Mouse (Mus musculus) limb, embryonic 12.5 days (tissue): ENCODE measurements around the gene Lgr6. TPM values are rescaled to one million over a fixed set of nuclear protein-coding genes. Genes with fewer than 3 reads are reported as not detected.

Experiments used
- ATAC-seq: fragments of 200-750 bp; cut with Nextera tagmentation; 2 replicates; pipeline ENCODE4 v1.8.0; 2017; ENCODE audit warnings: low read depth, moderate TSS enrichment; ENCODE audit not compliant: insufficient number of reproducible peaks, insufficient read depth, low FRiP score, low TSS enrichment
- H3K27ac ChIP-seq: fragments of 300-500 bp; sonication (generic); 2 replicates; pipeline ENCODE4 v1.5.1; 2016; ENCODE audit warnings: mild to moderate bottlenecking, moderate library complexity
- H3K27me3 ChIP-seq: fragments of 300-500 bp; sonication (generic); 2 replicates; pipeline ENCODE4 v1.6.1; 2016; ENCODE audit warnings: mild to moderate bottlenecking, moderate library complexity
- H3K36me3 ChIP-seq: fragments of 300-500 bp; sonication (generic); 2 replicates; pipeline ENCODE4 v1.6.1; 2016; ENCODE audit warnings: mild to moderate bottlenecking, moderate library complexity
- H3K4me1 ChIP-seq: fragments of 300-500 bp; sonication (generic); replicated peaks from 2 replicates; pipeline ENCODE4 v1.6.1; 2016
- H3K4me2 ChIP-seq: fragments of 300-500 bp; sonication (generic); 2 replicates; pipeline ENCODE4 v1.6.1; 2016; ENCODE audit warnings: mild to moderate bottlenecking, moderate library complexity
- H3K4me3 ChIP-seq: fragments of 300-500 bp; sonication (generic); replicated peaks from 2 replicates; pipeline ENCODE4 v1.5.1; 2016; ENCODE audit warnings: mild to moderate bottlenecking
- H3K9ac ChIP-seq: fragments of 300-500 bp; sonication (generic); replicated peaks from 2 replicates; pipeline ENCODE4 v1.6.1; 2016; ENCODE audit warnings: mild to moderate bottlenecking, moderate library complexity
- H3K9me3 ChIP-seq: fragments of 300-500 bp; sonication (generic); 2 replicates; pipeline ENCODE4 v1.6.1; 2016; ENCODE audit warnings: mild to moderate bottlenecking, moderate library complexity
- WGBS: fragments of 180-500 bp; shearing (Covaris S2); methylation state at CpG from one replicate; pipeline ENCODE4 v1.1.7; 2016; 5-methylcytosine and 5-hydroxymethylcytosine counted together
- polyA plus RNA-seq: library from polyadenylated mRNA; unstranded; fragments of >200 nt; fragmentation: Nextera tagmentation; extraction: Ambion mirVana; gene quantifications from 2 replicates; pipeline ENCODE4 v1.2.1, GENCODE M21; 2016

The Lgr6 gene
- polyA plus RNA-seq, 1 experiment from 2014 or later: 1.6 TPM

DNA sequence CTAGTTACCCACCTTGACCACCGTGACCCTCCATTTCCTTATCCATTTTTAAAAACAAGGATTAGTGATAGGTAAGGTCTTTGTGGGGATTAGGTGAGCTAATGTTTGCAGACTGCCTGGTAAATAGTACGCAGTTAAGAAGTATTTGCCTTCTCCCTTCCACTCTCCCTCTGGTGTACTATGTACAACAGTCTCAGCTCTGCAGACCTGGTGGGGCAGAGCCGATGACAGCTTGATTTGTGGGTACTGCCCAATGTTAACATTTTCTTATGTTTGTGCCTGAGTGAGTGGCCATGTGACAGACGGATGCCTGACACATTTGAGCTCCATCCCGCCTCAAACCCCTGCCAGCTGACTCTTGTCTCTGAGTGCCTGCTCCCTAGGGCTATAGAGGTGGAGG lies 28.6 kb downstream of the Lgr6 start:
- 35% methylated on average over 5 of the region's 5 CpGs for WGBS
- no peak for ATAC-seq
- 0 out of 2 replicates have a peak, but pooled peaks cover 3% of the 10 kb centered on the region for H3K4me1 ChIP-seq
- peaks cover 14% of the 10 kb centered on the region; the same call in 1 of the 2 replicates for H3K27me3 ChIP-seq
- no peak overlapping the region for H3K9ac ChIP-seq
- no peaks in the 10 kb centered on the region; the same call in 1 of the 2 replicates for H3K9me3 ChIP-seq
- no peak overlapping the region for H3K27ac ChIP-seq
- H3K4me2 ChIP-seq: no peak overlapping the region
- no peak overlapping the region for H3K4me3 ChIP-seq
- no peaks in the 10 kb centered on the region for H3K36me3 ChIP-seq

GRCm38 (mm10) chr1:135075270-135075669 lies 29.8 kb downstream of the Lgr6 start:
- Histone ChIP-seq H3K9ac (no peak overlapping the region), H3K4me3 (no peak overlapping the region), H3K36me3 (no peaks in the 10 kb centered on the region), H3K27ac (no peak overlapping the region), H3K9me3 (no peaks in the 10 kb centered on the region; the same call in 1 of the 2 replicates), H3K4me2 (no peak overlapping the region), H3K4me1 (0 out of 2 replicates have a peak, but pooled peaks cover 3% of the 10 kb centered on the region), H3K27me3 (peaks cover 9% of the 10 kb centered on the region; the same call in 1 of the 2 replicates)
- 94% methylated on average over 1 of the region's 1 CpGs for WGBS
- ATAC-seq: no peak

GRCm38 (mm10) chr1:135072643-135073042 lies 32.4 kb downstream of the Lgr6 start:
- Histone ChIP-seq H3K4me2 (no peak overlapping the region), H3K27me3 (peaks cover 16% of the 10 kb centered on the region; the same call in 1 of the 2 replicates), H3K36me3 (no peaks in the 10 kb centered on the region), H3K9ac (no peak overlapping the region), H3K4me1 (0 out of 2 replicates have a peak, but pooled peaks cover 8% of the 10 kb centered on the region), H3K4me3 (no peak overlapping the region), H3K27ac (no peak overlapping the region), H3K9me3 (no peaks in the 10 kb centered on the region; the same call in 1 of the 2 replicates)
- no peak for ATAC-seq
- 58% methylated on average over 5 of the region's 5 CpGs for WGBS

GRCm38 (mm10) chr1:135069841-135070240 lies 35.2 kb downstream of the Lgr6 start:
- WGBS: 24% methylated on average over 8 of the region's 8 CpGs
- Histone ChIP-seq H3K4me3 (no peak overlapping the region), H3K36me3 (no peaks in the 10 kb centered on the region), H3K4me1 (0 out of 2 replicates have a peak, but pooled peaks cover 5% of the 10 kb centered on the region), H3K9me3 (no peaks in the 10 kb centered on the region; the same call in 1 of the 2 replicates), H3K27me3 (peaks cover 18% of the 10 kb centered on the region; the same call in 1 of the 2 replicates), H3K4me2 (no peak overlapping the region), H3K9ac (no peak overlapping the region), H3K27ac (no peak overlapping the region)
- ATAC-seq: no peak

DNA sequence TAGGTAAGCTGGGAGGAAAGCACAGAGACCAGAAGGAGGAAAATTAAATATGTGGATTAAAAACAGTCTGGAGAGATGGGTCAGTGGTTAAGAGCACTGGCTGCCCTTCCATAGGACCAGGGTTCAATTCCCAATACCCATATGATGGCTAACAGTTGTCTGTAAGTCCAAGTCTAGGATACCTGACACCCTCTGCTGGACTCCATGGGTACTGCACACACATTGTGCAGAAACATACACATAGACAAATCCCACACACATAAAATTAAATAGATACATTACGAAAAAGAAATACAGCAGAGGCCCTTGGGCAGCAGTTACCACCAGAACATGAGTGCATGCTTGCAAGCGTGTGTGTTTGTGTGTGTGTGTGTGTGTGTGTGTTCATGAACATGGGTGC lies 40.6 kb downstream of the Lgr6 start:
- Histone ChIP-seq H3K4me3 (no peak overlapping the region), H3K27ac (no peak overlapping the region), H3K9me3 (peaks cover 7% of the 10 kb centered on the region), H3K9ac (no peak overlapping the region), H3K4me2 (no peak overlapping the region), H3K36me3 (no peaks in the 10 kb centered on the region), H3K4me1 (no peaks in the 10 kb centered on the region), H3K27me3 (0 out of 2 replicates have a peak, but pooled peaks cover 11% of the 10 kb centered on the region)
- 90% methylated on average over 2 of the region's 2 CpGs for WGBS
- ATAC-seq: no peak

DNA sequence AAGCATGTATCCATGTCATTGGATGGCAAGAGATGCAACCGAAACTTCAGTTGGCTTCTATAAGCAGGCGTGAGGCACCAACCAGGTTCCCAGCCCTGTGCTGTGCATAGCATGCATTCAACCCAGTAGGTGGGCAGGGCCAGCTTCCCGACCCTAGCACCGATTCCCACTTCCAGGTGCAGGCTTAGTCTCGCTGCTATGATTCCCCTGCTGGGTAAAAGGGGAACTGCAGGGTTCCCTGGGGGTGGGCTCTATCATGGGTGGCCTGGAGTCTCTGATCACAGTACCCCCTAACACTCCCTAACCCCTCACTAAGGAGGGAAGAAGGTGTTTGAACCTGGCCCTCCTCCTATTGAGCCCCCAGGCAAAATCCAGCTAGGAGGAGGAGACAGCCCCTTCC lies 42.1 kb downstream of the Lgr6 start:
- Histone ChIP-seq H3K4me3 (no peak overlapping the region), H3K4me2 (no peak overlapping the region), H3K9me3 (peaks cover 7% of the 10 kb centered on the region), H3K27me3 (0 out of 2 replicates have a peak, but pooled peaks cover 8% of the 10 kb centered on the region), H3K36me3 (no peaks in the 10 kb centered on the region), H3K4me1 (no peaks in the 10 kb centered on the region), H3K27ac (no peak overlapping the region), H3K9ac (no peak overlapping the region)
- 66% methylated on average over 5 of the region's 5 CpGs for WGBS
- no peak for ATAC-seq

DNA sequence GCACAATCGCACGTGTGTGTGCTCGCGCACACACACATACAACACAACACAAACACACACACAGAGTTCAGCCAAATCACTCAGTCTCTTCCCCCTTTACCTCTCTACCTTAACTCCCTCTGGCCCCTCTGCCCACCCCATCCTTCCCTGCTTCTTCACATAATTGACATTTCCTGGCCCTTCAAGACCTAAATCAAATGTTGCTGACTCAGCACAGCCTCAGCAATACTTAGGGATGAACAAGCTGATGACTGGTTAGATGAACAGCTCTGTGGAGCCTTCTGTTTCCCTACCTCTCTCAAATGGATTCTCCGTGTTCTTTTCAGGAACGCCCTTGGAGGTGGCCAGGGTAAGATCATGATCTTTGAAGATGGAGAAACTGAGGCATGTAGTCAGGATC lies 43.8 kb downstream of the Lgr6 start:
- no peak overlapping the region for H3K4me2 ChIP-seq
- H3K9me3 ChIP-seq: peaks cover 7% of the 10 kb centered on the region
- H3K27me3 ChIP-seq: 0 out of 2 replicates have a peak, but pooled peaks cover 4% of the 10 kb centered on the region
- H3K36me3 ChIP-seq: no peaks in the 10 kb centered on the region
- no peak overlapping the region for H3K9ac ChIP-seq
- no peak overlapping the region for H3K4me3 ChIP-seq
- H3K4me1 ChIP-seq: peaks cover 11% of the 10 kb centered on the region
- 97% methylated on average over 6 of the region's 6 CpGs for WGBS
- ATAC-seq: no peak
- no peak overlapping the region for H3K27ac ChIP-seq

DNA sequence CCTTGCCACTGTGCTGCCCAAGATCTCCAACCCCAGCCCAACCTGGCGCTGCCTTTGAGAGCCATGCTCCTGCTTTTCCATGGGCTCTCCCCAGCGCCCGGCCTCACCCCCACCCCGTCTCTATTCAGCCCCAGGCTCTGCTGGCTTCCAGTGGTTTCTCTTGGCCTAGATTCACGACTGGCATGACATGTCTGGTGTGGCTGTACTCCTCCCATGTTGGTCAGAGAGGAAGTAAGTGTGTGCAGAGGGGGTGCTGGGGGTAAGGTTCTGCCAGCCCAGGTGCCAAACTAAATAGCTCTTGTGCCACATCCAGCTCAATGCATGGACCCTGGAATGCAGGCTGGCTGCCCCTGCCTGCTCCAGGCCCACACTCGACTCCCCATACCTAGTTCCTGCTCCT lies 44.9 kb downstream of the Lgr6 start:
- peaks cover 11% of the 10 kb centered on the region for H3K4me1 ChIP-seq
- H3K27ac ChIP-seq: no peak overlapping the region
- 0 out of 2 replicates have a peak, but pooled peaks cover 4% of the 10 kb centered on the region for H3K27me3 ChIP-seq
- WGBS: 80% methylated on average over 6 of the region's 6 CpGs
- no peak overlapping the region for H3K9ac ChIP-seq
- H3K36me3 ChIP-seq: no peaks in the 10 kb centered on the region
- H3K4me3 ChIP-seq: no peak overlapping the region
- peaks cover 7% of the 10 kb centered on the region for H3K9me3 ChIP-seq
- H3K4me2 ChIP-seq: no peak overlapping the region
- ATAC-seq: no peak

GRCm38 (mm10) chr1:135056901-135057300 lies 48.2 kb downstream of the Lgr6 start:
- no peak overlapping the region for H3K27ac ChIP-seq
- no peak for ATAC-seq
- WGBS: 78% methylated on average over 8 of the region's 8 CpGs

GRCm38 (mm10) chr1:135054121-135054520 lies 51.0 kb downstream of the Lgr6 start:
- 57% methylated on average over 5 of the region's 5 CpGs for WGBS
- Histone ChIP-seq H3K9ac (no peak overlapping the region), H3K27ac (no peak overlapping the region), H3K36me3 (no peaks in the 10 kb centered on the region), H3K4me3 (no peak overlapping the region), H3K4me2 (no peak overlapping the region), H3K4me1 (peaks cover 28% of the 10 kb centered on the region), H3K9me3 (no peaks in the 10 kb centered on the region), H3K27me3 (no peaks in the 10 kb centered on the region; the same call in 1 of the 2 replicates)
- no peak; the same call in 1 of the 2 replicates for ATAC-seq

More at GRCm38 (mm10) chr1:135056901-135057300, 48.2 kb downstream of the Lgr6 start:
- no peaks in the 10 kb centered on the region for H3K36me3 ChIP-seq
- no peak overlapping the region for H3K9ac ChIP-seq
- H3K9me3 ChIP-seq: no peaks in the 10 kb centered on the region
- no peak overlapping the region for H3K4me2 ChIP-seq
- H3K27me3 ChIP-seq: no peaks in the 10 kb centered on the region
- H3K4me1 ChIP-seq: peaks cover 17% of the 10 kb centered on the region
- no peak overlapping the region for H3K4me3 ChIP-seq

DNA sequence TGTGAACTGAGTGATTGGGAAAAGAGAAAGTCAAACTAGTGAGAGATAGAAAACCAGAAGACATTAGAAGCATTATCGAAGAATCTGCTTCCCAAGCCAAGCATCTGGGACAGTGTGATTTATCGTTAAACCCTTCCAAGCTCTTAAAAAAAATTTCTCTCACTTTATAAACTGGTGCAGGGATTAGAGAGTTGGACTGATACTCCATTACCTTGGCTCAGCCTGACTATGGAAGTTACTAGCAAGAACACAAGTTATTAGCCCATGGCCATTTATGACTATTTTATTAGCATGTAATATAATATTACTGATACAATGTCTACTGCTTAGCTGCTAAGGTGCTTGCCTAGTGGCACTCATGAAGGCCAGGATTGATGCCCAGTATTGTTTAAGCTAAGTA lies 60.6 kb downstream of the Lgr6 start:
- Histone ChIP-seq H3K36me3 (no peaks in the 10 kb centered on the region), H3K4me1 (peaks cover 7% of the 10 kb centered on the region; the same call in 1 of the 2 replicates), H3K9me3 (no peaks in the 10 kb centered on the region), H3K27me3 (peaks cover 7% of the 10 kb centered on the region; the same call in 1 of the 2 replicates), H3K9ac (no peak overlapping the region), H3K4me3 (no peak overlapping the region), H3K27ac (no peak overlapping the region), H3K4me2 (no peak overlapping the region)
- no peak for ATAC-seq
- 92% methylated on average over 2 of the region's 2 CpGs for WGBS

DNA sequence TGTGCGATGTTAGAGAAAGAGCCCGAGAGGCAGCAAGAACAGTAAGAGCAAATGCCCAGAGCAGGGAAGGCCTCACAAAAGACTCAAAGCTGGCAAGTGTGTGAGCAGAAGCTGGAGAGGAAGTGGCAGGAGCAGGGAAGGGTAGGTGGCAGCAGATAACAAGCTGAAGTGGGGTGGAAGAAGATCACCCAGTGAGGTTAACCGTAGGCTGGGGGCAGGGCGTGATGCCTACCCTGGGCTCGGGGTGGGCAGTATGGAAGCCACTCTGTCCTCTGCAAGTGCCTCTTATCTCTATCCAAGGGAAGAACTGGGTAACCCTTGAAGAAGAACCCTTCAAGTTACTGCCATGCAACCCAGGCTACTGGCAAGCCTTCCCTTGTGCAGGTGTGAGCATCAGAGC lies 68.8 kb downstream of the Lgr6 start:
- H3K4me2 ChIP-seq: no peak overlapping the region
- no peaks in the 10 kb centered on the region for H3K36me3 ChIP-seq
- H3K4me3 ChIP-seq: no peak overlapping the region
- H3K27me3 ChIP-seq: peaks cover 11% of the 10 kb centered on the region
- no peak for ATAC-seq
- no peak overlapping the region for H3K9ac ChIP-seq
- H3K4me1 ChIP-seq: no peaks in the 10 kb centered on the region
- WGBS: 81% methylated on average over 5 of the region's 5 CpGs
- no peak overlapping the region for H3K27ac ChIP-seq
- H3K9me3 ChIP-seq: no peaks in the 10 kb centered on the region
